Mouse (Mus musculus) ES-E14 (cell line): ENCODE measurements around the gene Pcbp4.

Experiments used
- HCFC1 ChIP-seq: IDR thresholded peaks from 2 replicates; pipeline ENCODE4 v1.6.1; 2012; ENCODE audit warnings: low read length, inconsistent platforms, borderline replicate concordance; ENCODE audit not compliant: insufficient read depth
- MAFK ChIP-seq: IDR thresholded peaks from 2 replicates; pipeline ENCODE4 v1.6.1; 2014; ENCODE audit warnings: mild to moderate bottlenecking, low read depth, low read length, inconsistent platforms; ENCODE audit not compliant: insufficient read depth
- ZC3H11A ChIP-seq: IDR thresholded peaks from 2 replicates; pipeline ENCODE4 v1.6.1; 2012; ENCODE audit warnings: low read depth, mild to moderate bottlenecking, inconsistent platforms, low read length, borderline replicate concordance
- ZNF384 ChIP-seq: IDR thresholded peaks from 2 replicates; pipeline ENCODE4 v1.6.1; 2012; ENCODE audit warnings: low read depth, low read length, inconsistent platforms

DNA sequence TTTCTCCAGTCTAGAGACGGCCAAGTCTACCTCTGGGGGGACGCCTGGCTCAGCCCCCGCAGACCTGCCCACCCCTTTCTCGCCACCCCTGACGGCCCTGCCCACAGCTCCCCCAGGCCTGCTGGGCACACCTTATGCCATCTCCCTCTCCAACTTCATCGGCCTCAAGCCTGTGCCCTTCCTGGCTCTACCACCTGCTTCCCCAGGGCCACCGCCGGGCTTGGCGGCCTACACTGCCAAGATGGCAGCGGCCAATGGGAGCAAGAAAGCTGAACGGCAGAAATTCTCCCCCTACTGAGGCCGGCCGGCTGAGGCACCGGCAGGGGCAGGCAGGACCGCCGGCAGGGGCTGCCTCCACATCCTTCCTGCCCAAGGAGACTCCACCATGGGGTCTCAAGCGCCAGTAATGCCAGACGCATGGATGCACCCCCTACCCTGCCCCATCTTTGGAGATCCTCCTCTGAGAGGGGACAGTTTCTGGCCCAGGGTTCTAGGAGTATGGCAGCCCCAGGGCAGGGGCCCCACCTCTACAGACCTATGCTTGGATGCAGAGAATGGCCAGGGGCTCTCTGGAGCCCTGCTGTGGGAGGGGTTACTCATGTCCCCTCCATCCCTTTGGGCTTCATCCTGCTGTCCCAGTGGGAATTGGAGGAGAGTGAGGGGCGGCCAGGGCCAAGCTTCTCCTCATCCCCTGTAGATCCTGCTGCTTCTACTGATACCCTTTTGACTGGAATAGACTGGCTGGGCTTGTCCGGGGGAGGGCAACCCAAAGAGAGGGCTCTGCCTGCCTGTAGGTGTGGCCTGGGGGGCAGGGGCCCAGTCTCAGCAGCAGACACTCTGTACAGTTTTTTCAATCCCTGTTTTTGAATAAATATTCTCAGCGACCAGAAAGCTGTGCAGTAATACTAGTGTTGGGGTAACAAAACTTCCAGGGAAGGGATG, 10.3 kb downstream of the Pcbp4 start:
- no peak for TF ChIP-seq ZC3H11A
- TF ChIP-seq ZNF384: no peak
- no peak for TF ChIP-seq MAFK
- TF ChIP-seq HCFC1: no peak
